Mouse (Mus musculus) left cerebral cortex, postnatal 36 days (tissue): Measurements from ENCODE around the gene Cd300c2. TPM values are rescaled to one million over a fixed set of nuclear protein-coding genes. Genes with fewer than 3 reads are reported as not detected.
"Not testable (repeated sequence)": the region's sequence is repeated elsewhere in the genome, so short reads cannot be mapped to it uniquely, and the experiment has no call there.

ENCODE experiments used
- DNase-seq, 2 experiments: peaks; one replicate each; pipeline ENCODE4 v3.0.0; 2021 to 2022; ENCODE audit warnings: low spot score in 2 of 2, mixed read lengths in 1 of 2
- intact Hi-C: fragments of 180-260 bp; cut with DNase I; formaldehyde crosslinking; loops from one replicate; pipeline ENCODE4 v1.15.1; 2025
- total RNA-seq, 2 experiments: library from RNA; stranded (reverse); gene quantifications; 2 replicates each; pipeline ENCODE4 v1.2.3; 2021

The Cd300c2 gene
- 1 to 10 TPM; 3.5 to 4.3 TPM for total RNA-seq

DNA sequence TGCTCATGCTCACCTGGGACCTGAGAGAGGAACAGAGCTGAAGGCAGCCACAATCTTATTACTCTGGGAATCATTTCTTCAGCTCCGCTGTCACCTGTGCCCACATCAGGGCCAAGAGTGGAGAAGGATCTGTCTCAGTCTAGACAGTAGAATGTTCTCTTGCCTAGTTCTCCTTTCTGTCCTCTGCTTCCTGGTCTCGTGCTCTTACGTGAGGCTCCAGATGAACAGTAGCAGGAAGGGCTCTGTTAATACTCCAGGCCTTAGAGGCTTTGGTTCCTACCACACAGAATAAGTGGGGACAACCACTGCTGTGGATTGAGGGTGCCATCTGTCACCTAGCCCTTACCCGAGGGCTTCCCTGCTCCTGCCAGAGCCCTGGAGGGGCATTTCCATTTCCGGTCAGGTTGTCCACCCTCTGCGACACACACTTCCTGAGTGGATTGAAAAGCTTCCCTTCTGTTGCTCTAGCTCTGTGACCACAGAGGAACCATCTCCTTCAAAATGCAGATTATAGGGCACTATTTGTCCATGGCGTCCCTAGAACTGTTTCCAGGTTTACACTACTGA lies at the start of gene Cd300c2:
Cd300c2 (minus strand) TSS at position 407 of the 567 bp plus-strand sequence.
- no peak for DNase-seq

DNA sequence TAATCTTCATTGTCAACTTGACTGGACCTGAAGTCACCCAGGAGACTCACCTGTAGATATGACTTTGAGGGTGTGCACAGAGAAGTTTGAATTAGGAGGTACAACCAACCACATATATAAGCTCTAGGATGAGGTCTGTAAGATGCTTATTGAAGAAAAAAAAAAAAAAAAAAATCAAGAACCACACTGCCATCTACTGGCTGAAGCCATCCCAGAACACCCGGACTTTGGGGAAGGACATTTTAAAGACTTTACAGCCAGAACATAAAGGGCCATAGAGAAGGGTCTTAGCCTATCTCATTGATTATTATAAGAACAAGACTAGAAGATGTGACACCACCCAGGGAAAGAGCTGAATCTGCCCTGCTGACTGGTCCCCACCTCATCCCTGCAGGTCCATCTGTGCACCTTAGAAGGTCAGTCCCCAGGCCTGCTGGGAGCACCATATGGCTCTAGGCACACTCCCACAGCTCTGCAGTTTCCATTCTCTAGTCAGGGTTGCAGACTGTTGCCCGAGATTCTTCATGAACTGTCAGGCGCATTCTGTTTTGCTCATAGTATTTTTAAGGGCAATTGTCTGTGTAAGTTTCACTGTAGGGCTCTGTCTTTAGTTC lies 47.7 kb upstream of the Cd300c2 start:
- intact Hi-C loops, result no loop called here
- DNase-seq, result no peak

More for the DNA sequence above, at the start of gene Cd300c2:
- intact Hi-C loops, result no loop called here

DNA sequence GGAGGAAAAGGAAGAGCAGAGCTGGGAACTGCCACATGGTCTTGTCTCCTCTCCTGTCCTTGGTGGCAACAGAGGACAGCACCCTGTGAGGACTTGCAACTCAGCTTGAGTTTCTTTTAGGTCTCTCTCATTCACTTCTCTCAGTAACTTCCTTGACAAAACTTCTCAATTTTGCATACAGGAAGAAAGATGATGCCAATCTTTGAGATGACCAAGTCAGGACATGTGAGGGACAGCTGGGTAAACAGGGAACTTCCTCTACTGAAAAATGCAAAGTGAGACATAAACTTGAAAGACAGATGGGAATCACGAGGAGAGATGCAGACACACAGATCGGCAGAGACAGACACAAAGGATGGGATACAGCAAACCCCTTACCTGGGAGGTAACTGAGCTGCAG lies 46.6 kb upstream of the Cd300c2 start, which contains the start of gene Cd300ld3:
Cd300ld3 (minus strand) TSS at position 151 of the 400 bp plus-strand sequence.
- DNase-seq, result no peak
- intact Hi-C loops, result no loop called here

DNA sequence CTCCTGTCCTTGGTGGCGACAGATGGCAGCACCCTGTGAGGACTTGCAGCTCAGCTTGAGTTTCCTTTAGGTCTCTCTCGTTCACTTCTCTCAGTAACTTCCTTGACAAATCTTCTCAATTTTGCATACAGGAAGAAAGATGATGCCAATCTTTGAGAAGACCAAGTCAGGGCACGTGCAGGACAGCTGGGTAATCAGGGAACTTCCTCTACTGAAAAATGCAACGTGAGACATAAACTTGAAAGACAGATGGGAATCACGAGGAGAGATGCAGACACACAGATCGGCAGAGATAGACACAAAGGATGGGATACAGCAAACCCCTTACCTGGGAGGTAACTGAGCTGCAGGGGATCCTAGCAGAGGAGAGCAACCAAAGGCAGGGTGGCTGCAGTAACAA lies 36.0 kb upstream of the Cd300c2 start, which contains the start of gene Cd300ld5:
Cd300ld5 (minus strand) TSS at position 101 of the 400 bp plus-strand sequence.
- intact Hi-C loops, DNase-seq: not testable (repeated sequence)

DNA sequence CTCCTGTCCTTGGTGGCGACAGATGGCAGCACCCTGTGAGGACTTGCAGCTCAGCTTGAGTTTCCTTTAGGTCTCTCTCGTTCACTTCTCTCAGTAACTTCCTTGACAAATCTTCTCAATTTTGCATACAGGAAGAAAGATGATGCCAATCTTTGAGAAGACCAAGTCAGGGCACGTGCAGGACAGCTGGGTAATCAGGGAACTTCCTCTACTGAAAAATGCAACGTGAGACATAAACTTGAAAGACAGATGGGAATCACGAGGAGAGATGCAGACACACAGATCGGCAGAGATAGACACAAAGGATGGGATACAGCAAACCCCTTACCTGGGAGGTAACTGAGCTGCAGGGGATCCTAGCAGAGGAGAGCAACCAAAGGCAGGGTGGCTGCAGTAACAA lies 25.2 kb upstream of the Cd300c2 start, which contains the start of gene Cd300ld4:
Cd300ld4 (minus strand) TSS at position 101 of the 400 bp plus-strand sequence.
- intact Hi-C loops, DNase-seq: not testable (repeated sequence)

DNA sequence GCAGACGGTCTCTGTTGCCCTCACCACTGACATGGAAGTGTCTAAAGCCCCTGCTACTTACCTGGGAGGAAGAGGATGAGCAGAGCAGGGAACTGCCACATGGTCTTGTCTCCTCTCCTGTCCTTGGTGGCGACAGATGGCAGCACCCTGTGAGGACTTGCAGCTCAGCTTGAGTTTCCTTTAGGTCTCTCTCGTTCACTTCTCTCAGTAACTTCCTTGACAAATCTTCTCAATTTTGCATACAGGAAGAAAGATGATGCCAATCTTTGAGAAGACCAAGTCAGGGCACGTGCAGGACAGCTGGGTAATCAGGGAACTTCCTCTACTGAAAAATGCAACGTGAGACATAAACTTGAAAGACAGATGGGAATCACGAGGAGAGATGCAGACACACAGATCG lies 14.4 kb upstream of the Cd300c2 start, which contains the start of gene Cd300ld2:
Cd300ld2 (minus strand) TSS at position 101 of the 400 bp plus-strand sequence.
- intact Hi-C loops, DNase-seq: not testable (repeated sequence)

DNA sequence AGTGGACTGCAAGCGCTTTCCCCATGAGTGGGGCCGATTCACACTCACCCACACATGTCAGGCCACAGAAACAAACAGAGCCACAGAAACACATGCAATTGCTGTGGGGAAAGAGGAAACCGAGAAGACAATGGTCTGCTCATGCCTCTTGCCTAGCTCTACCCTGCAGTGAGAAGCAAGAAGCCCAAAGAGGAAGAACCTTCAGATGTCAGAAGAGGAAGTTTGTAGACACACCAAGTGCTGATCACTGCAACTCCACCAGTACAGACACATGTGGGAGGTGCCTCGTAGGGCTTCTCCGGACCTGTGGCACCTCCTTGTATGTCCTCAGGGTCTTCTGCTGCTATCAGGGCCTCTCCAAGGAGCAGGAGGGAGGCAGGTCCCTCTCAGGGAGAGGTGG lies 2.4 kb upstream of the Cd300c2 start:
- DNase-seq, result no peak
- intact Hi-C loops, result no loop called here

DNA sequence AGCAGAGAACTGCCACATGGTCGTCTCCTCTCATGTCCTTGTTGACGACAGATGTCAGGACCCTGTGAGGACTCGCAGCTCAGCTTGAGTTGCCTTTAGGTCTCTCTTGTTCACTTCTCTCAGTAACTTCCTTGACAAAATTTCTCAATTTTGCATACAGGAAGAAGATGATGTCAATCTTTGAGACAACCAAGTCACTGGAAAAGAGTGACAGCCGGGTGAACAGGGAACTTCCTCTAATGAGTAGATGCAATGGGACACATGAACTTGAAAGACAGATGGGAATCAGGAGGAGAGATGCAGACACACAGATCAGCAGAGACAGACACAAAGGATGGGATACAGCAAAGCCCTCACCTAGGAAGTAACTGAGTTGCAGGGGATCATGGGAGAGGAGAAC lies 11.9 kb downstream of the Cd300c2 start, which contains the start of gene Cd300ld:
Cd300ld (minus strand) TSS at position 130 of the 400 bp plus-strand sequence.
- no peak for DNase-seq
- intact Hi-C loops, result loop anchor here (5.0 kb wide), 1 partner anchor 138 kb away; no protein-coding TSS in a partner anchor

DNA sequence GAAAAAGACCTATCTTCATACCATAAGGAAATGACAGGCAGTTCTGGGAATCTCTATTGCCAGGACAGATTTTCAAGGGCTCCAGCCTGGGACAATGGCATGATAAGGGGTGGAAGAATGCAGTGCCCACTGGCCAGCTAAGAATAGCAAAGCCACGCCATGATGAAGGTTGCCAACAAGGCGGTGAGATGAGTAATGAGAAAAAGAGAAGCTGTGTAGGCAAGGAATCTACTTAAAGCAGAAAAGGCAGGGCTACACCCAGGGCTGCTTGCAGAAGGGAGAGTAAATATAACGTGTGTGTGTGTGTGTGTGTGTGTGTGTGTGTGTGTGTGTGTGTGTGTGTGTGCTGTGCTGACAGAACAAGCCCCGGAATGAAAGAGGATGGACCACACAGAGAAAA lies 19.8 kb downstream of the Cd300c2 start:
- intact Hi-C loops, result no loop called here
- DNase-seq, result peak in 1 of 2 experiments; percentile 15

DNA sequence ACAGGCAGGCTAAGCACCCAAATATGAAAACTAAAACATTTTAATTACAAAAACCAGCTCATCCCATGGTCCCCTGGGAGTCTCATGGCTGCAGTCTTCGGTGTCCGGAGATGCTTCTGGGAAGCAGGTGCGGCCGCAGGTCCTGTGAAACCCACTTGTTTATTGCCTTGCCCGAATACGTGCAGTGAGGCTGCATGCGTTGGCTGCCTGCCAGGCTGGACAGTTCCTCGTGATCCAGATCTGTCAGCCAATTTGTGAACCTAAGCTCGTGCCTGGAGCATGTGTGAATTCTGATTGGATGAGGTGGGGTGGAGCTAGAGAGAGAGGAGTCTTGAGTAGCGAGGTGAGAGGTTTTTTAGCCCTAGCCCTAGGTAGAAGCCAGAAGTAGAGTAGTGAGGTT lies 29.0 kb downstream of the Cd300c2 start:
- no peak for DNase-seq
- intact Hi-C loops, result no loop called here

DNA sequence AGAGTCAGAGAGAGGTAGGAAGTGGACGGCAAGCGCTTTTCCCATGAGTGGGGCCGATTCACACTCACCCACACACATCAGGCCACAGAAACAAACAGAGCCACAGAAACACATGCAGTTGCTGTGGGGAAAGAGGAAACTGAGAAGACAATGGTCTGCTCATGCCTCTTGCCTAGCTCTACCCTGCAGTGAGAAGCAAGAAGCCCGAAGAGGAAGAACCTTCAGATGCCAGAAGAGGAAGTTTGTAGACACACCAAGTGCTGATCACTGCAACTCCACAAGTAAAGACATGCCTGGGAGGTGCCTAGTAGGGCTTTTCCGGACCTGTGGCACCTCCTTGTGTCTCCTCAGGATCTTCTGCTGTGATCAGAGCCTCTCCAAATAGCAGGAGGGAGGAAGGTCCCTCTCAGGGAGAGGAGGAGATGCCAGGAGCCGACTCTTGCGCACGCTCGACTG lies 32.9 kb downstream of the Cd300c2 start, which contains the start of gene Cd300c:
Cd300c (minus strand) TSS at position 406 of the 456 bp plus-strand sequence.
- intact Hi-C loops, result no loop called here
- DNase-seq, result no peak

DNA sequence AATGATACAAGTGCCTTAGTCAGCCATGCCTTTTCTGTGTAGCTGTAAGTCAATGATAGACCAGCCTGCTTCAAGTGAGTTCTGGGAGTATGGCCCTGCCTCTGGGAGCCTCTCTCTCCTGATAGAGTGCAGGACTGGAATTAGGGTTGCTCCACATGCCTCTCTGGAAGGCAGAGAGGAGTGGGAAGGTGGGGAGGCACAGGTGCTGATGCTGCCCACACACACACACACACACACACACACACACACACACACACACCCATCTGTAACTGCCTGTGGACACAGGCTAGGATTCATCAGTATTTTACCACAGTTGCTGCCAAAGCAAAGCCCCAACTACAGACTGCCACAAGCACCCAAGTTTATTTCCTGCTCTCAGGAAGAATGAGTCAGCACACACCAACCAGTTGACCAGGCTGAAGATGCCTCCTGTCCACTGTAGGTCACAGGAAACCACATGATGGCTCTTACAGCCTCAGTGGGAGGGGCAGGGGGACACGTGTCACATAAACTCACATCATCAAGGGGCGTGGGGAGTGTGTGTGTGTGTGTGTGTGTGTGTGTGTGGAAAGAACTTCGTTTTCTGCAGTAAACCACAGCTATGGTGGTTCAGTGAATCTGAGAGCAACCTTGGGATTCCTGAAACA lies 36.4 kb downstream of the Cd300c2 start:
- intact Hi-C loops, result no loop called here
- no peak for DNase-seq

DNA sequence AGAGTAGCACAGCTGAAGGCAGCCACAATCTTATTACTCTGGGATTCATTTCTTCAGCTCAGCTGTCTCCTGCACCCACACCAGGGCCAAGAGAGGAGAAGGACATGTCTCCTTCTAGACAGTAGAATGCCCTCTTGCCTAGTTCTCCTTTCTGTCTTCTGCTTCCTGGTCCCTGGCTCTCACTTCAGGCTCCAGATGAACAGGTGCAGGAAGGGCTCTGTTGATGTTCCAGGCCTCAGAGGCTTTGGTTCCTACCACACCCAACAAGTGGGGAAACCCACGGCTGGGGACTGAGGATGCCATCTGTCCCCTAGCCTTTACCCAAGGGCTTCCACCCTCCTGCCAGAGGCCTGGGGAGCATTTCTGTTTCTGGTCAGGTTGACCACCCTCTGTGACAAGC lies 41.3 kb downstream of the Cd300c2 start:
- intact Hi-C loops, result no loop called here
- DNase-seq, result no peak

Other genes with a start within 250 kb of the Cd300c2 start
- 1 to 10 TPM; 4.5 to 4.8 TPM for gene Kif19a, start 236.5 kb downstream of the Cd300c2 start, total RNA-seq
- gene Btbd17, start 205.9 kb downstream of the Cd300c2 start, total RNA-seq, result 10 to 100 TPM; 29.1 to 35.8 TPM
- gene Gpr142, start 203.0 kb downstream of the Cd300c2 start, total RNA-seq, result not detected
- 1 to 10 TPM; 4.7 to 8.0 TPM for gene Gprc5c, start 150.7 kb downstream of the Cd300c2 start, total RNA-seq
- under 1 TPM; 0.42 to 0.61 TPM for gene Cd300a, start 111.8 kb downstream of the Cd300c2 start, total RNA-seq
- not detected for gene Cd300lb, start 67.5 kb downstream of the Cd300c2 start, total RNA-seq
- gene Cd300c, start 32.7 kb downstream of the Cd300c2 start, total RNA-seq, result not detected
- gene Cd300ld, start 12.0 kb downstream of the Cd300c2 start, total RNA-seq, result not detected
- gene Cd300ld2, start 14.3 kb upstream of the Cd300c2 start, total RNA-seq, result not detected
- not detected for gene Cd300ld4, start 25.1 kb upstream of the Cd300c2 start, total RNA-seq
- gene Cd300ld5, start 35.9 kb upstream of the Cd300c2 start, total RNA-seq, result under 1 TPM; 0.72 to 0.75 TPM
- under 1 TPM; 0.72 to 0.75 TPM for gene Cd300ld3, start 46.5 kb upstream of the Cd300c2 start, total RNA-seq
- not detected for gene Cd300e, start 60.3 kb upstream of the Cd300c2 start, total RNA-seq
- gene Rab37, start 89.6 kb upstream of the Cd300c2 start, total RNA-seq, result 1 to 10 TPM; 1.1 to 1.9 TPM
- gene Cd300lf, start 132.1 kb upstream of the Cd300c2 start, total RNA-seq, result under 1 TPM; 0.44 to 0.48 TPM
- 10 to 100 TPM; 76.4 to 82.8 TPM for gene Slc9a3r1, start 161.5 kb upstream of the Cd300c2 start, total RNA-seq
- gene Tmem104, start 185.6 kb upstream of the Cd300c2 start, total RNA-seq, result 10 to 100 TPM; 14.2 to 15.4 TPM
- gene Nat9, start 186.0 kb upstream of the Cd300c2 start, total RNA-seq, result 10 to 100 TPM; 25.2 to 30.1 TPM